Mouse (Mus musculus) megakaryocyte, embryonic 14.5 days (primary cell): ENCODE measurements around the gene Kif13a. TPM values are rescaled to one million over a fixed set of nuclear protein-coding genes. Genes with fewer than 3 reads are reported as not detected.

ENCODE experiments used
- H3K27me3 ChIP-seq: replicated peaks from 2 replicates; pipeline ENCODE3; 2012; ENCODE audit warnings: inconsistent platforms
- H3K36me3 ChIP-seq: replicated peaks from 2 replicates; pipeline ENCODE3; 2012; ENCODE audit warnings: low read length, inconsistent platforms, mixed read lengths
- H3K4me1 ChIP-seq: 2 replicates; pipeline ENCODE4 v1.6.1; 2012; ENCODE audit warnings: inconsistent platforms
- H3K4me3 ChIP-seq: replicated peaks from 2 replicates; pipeline ENCODE3; 2012; ENCODE audit warnings: moderate library complexity, mild to moderate bottlenecking, inconsistent platforms
- H3K9me3 ChIP-seq: 2 replicates; pipeline ENCODE4 v1.6.1; 2012; ENCODE audit warnings: inconsistent platforms
- FLI1 ChIP-seq: IDR thresholded peaks from 2 replicates; pipeline ENCODE4 v1.6.1; 2012; ENCODE audit warnings: low read length, inconsistent platforms, mixed read lengths
- GATA1 ChIP-seq: IDR thresholded peaks from 3 replicates; pipeline ENCODE4 v1.6.1; 2012; ENCODE audit warnings: mixed read lengths, low read length, inconsistent platforms, borderline replicate concordance
- polyA plus RNA-seq: library from polyadenylated mRNA; stranded (reverse); fragments of >175 nt; gene quantifications from 2 replicates; pipeline ENCODE4 v1.2.3, GENCODE M21; 2012; ENCODE audit warnings: low replicate concordance; ENCODE audit not compliant: insufficient read depth

Kif13a gene
- polyA plus RNA-seq, 1 experiment: 4.7 TPM

DNA sequence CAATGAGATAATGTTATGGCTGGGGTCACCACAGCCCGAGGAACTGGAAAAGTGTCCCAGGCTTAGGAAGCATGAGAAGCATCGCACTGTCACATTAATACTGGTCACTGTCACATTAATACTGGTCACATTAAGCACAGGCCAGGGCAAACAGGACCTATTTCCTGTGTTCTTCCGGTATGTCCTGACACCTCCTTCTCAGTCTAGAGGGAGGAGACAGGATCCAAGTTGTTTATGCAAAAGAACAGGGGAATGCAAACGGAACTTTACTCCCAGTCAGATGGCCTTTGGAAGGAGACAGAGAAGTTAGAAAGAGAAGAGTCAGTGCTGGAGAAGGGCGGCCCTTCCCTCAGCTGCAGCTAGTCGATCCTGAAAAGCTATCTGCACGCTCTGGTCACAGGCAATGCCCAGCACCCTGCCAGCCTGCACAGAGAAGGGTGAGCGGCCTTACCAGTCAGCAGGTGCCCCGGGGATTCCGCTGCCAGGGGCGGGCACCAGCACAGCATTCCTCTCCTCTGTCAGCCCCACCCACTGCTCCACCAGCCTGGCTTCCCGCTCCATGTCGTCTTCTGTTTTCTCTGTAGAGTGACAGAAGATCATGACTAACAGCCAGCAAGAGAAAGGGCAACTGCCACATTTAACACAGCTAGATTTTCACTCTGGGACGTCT lies 152.9 kb downstream of the Kif13a start:
- TF ChIP-seq FLI1 (no peak), GATA1 (no peak)
- no peaks in the 10 kb centered on the region for H3K9me3 ChIP-seq
- peaks cover 52% of the 10 kb centered on the region for H3K4me1 ChIP-seq

DNA sequence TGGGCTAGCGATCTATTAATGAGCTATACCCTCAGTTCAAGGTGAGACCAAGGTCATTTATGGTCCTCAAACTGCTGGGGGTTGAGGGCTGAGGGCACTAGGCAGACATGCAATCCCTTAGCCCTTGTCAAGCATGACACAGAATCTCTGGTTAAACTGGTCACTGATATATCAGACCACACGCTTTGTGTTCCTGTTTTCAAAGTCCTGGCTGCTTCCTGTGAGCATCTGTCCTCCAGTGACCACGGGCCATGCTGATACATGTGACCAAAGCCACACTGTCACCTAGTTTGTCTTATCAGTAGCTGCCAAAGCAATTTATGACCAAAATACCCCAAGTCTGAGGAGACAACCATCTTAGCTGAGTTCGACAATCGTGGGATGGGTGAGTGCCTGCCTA lies 154.7 kb downstream of the Kif13a start:
- Histone ChIP-seq H3K4me1 (peaks cover 46% of the 10 kb centered on the region), H3K9me3 (no peaks in the 10 kb centered on the region), H3K4me3 (peak overlapping the region; percentile 26), H3K36me3 (peaks cover 73% of the 10 kb centered on the region), H3K27me3 (no peaks in the 10 kb centered on the region)
- TF ChIP-seq FLI1: no peak
- no peak for TF ChIP-seq GATA1

More for the DNA sequence above, 152.9 kb downstream of the Kif13a start:
- Histone ChIP-seq H3K36me3 (peaks cover 72% of the 10 kb centered on the region), H3K4me3 (peak overlapping the region; percentile 25), H3K27me3 (no peaks in the 10 kb centered on the region)

DNA sequence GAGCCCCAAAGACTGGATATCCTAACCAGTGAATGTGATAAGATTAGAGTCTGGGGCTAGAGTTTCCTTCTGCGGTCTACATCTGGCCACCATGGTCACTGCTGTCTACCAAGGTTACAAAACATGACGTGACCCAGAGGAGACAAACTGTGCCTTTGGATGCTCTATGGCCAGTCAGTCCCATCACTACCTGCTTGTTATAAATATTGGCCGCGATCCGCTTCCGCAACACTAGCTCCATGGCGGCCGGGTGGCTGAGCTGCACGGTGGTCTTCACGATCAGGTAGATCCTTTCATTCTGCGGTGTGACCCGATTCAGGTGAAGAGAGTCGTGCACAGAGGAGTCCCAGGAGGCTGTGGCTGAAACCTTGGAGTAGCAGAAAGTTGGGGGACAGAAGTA lies 157.1 kb downstream of the Kif13a start:
- TF ChIP-seq FLI1 (no peak), GATA1 (no peak)
- no peak overlapping the region for H3K4me3 ChIP-seq
- H3K36me3 ChIP-seq: peaks cover 75% of the 10 kb centered on the region
- no peaks in the 10 kb centered on the region for H3K27me3 ChIP-seq
- no peaks in the 10 kb centered on the region for H3K9me3 ChIP-seq
- peaks cover 35% of the 10 kb centered on the region for H3K4me1 ChIP-seq

DNA sequence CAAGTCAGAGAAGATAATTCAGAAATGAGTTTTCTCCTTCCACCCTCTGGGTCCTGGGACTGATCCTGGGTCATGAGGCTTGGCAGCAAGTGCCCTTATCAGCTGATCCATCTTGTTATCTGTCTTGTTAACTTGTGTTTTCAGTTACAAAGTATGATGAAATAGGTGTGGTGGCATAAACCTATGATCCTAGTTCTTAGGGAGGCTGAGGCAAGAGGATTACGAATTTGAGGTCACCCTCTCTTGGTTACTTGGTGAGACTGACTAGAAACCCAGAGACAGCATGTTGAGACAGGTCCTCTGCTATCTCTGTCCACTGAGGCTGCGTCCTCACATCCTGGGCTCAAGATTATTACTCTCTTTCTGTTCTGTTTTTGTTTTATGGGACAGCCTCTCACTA lies 164.3 kb downstream of the Kif13a start:
- TF ChIP-seq GATA1 (no peak), FLI1 (no peak)
- H3K9me3 ChIP-seq: no peaks in the 10 kb centered on the region
- no peaks in the 10 kb centered on the region for H3K4me1 ChIP-seq
- no peaks in the 10 kb centered on the region for H3K27me3 ChIP-seq
- H3K36me3 ChIP-seq: peaks cover 83% of the 10 kb centered on the region
- H3K4me3 ChIP-seq: no peak overlapping the region

DNA sequence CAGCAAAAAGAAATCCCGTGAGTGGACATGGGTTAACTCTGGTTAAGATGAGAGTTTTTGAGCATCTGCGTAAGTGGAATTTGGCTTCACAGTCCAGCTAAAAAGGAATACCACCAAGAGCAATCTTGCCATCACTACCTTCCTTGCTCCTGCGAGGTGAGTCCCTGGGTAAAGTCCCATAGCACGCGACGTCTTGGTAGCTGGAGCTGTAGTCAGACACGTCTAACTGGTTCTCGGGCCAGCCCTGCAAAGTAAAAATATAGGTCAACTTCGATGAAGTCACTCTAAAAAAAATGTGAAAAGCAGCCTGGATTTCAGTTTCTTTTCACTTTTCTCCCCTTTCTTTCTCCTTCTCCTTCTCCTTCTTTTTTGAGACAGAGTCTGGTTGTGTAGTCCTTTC lies 166.5 kb downstream of the Kif13a start:
- Histone ChIP-seq H3K36me3 (peaks cover 84% of the 10 kb centered on the region), H3K9me3 (no peaks in the 10 kb centered on the region), H3K27me3 (no peaks in the 10 kb centered on the region), H3K4me1 (peaks cover 3% of the 10 kb centered on the region; the same call in 1 of the 2 replicates), H3K4me3 (no peak overlapping the region)
- no peak for TF ChIP-seq GATA1
- TF ChIP-seq FLI1: no peak

DNA sequence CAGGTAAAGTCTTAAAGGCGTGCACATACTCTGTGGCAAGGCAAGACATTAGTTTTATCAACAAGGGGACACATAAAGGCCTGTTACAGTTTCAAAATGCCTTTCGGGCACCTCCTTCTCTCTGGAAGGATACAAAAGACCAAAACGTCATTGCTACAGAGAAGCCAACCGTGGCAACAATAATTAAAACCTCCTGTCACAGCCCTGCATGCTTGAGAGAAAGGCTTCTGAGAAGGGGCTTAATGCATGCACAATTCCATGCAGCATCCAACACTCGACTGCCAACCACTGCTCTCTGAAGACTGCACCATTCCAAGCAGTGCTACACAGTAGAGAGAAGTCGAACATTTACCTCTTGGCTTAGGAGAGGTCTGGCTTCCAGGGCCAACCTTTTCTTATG lies 168.7 kb downstream of the Kif13a start:
- no peaks in the 10 kb centered on the region for H3K27me3 ChIP-seq
- no peaks in the 10 kb centered on the region for H3K9me3 ChIP-seq
- H3K4me1 ChIP-seq: peaks cover 3% of the 10 kb centered on the region; the same call in 1 of the 2 replicates
- TF ChIP-seq GATA1: no peak
- no peak for TF ChIP-seq FLI1
- no peak overlapping the region for H3K4me3 ChIP-seq
- peaks cover 80% of the 10 kb centered on the region for H3K36me3 ChIP-seq

DNA sequence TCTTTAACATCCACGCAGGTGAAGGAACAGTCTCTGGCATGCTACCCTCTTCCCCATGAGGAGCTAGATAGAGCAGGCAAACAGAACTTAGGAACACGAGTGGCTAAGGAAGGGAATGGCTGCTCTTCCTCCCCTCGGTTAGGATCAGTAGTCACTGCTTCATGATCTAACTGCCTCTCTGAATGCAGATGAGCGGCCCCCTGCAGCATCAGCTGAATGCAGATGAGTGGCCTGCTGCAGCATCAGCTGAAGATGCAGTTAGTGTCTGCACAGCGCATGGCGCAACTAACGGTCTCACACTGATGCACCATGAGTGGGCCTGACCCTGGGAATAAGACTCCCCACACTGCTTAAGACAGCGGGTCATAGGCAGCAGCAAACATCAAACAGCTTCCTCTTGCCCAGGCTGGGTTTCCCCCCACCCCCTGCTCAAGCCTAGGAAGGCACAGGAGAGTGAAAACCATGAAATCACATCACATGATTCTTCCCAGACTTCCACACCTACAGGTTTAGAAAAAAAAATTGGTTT lies 170.3 kb downstream of the Kif13a start:
- TF ChIP-seq FLI1 (no peak), GATA1 (no peak)
- no peaks in the 10 kb centered on the region for H3K9me3 ChIP-seq
- no peaks in the 10 kb centered on the region for H3K27me3 ChIP-seq
- H3K4me1 ChIP-seq: peaks cover 3% of the 10 kb centered on the region
- peaks cover 78% of the 10 kb centered on the region for H3K36me3 ChIP-seq
- H3K4me3 ChIP-seq: no peak overlapping the region

DNA sequence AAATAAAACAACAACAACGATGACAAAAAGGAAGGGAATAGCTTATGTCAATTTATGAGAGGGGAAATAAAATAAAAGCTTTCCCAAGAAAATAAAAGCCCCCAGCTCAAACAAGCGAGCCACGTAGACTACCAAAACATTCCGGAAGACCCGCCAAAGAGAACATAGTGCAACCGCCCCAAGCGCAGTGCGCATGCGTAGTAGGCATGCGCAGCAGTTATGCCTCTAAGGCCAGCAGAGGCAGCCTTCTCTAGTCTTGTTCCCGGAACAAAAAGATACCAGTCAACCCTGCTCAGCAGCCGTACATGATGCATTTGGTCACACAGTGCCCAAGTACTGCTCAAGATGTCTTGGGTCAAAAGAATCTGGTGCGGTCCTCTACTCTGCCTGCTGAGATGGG lies 171.0 kb downstream of the Kif13a start:
- TF ChIP-seq FLI1 (no peak), GATA1 (no peak)
- Histone ChIP-seq H3K4me1 (peaks cover 3% of the 10 kb centered on the region), H3K27me3 (no peaks in the 10 kb centered on the region), H3K9me3 (no peaks in the 10 kb centered on the region), H3K36me3 (peaks cover 76% of the 10 kb centered on the region), H3K4me3 (no peak overlapping the region)

DNA sequence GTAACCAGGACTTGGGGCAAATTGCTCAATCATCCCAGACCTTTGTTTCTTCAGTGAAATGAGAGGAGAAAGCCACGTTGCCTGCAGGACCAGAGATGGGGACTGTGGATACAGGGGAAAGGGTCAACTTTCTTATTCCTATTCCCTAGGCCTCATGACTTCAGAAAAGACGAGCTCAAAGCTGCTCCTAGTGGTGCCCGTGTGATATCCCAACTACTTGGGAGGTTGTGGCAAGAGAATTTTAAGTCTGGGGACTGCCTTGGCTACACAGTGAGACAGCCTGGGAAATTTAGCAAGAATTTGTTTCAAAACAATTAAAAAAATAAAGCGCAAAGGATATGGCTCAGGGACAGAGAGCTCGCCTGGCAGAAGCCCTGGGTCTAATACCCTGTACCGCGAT lies 171.7 kb downstream of the Kif13a start:
- H3K4me3 ChIP-seq: no peak overlapping the region
- TF ChIP-seq GATA1 (no peak), FLI1 (no peak)
- H3K27me3 ChIP-seq: no peaks in the 10 kb centered on the region
- no peaks in the 10 kb centered on the region for H3K9me3 ChIP-seq
- H3K36me3 ChIP-seq: peaks cover 76% of the 10 kb centered on the region
- peaks cover 3% of the 10 kb centered on the region for H3K4me1 ChIP-seq

DNA sequence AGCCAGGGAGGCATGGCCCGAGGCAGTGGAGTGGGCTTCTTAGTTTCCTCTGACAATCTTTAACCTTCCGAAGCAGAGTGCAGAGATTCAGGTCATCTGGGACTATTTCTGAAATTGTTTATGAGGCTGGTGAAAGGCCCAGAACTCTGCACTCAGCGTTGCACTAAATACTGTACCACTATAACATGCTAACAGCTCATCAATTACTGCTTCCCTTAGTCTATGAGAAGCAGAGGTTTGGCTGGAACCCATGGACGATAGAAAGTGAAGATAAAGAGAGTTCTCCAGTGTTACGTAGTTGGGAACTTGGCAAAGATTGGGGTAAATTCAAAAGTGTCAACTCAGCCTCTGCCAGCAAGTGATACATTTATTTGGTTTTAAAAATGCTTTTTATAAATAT lies 176.4 kb downstream of the Kif13a start:
- H3K9me3 ChIP-seq: no peaks in the 10 kb centered on the region
- TF ChIP-seq GATA1 (no peak), FLI1 (no peak)
- no peak overlapping the region for H3K4me3 ChIP-seq

More for the DNA sequence above, 176.4 kb downstream of the Kif13a start:
- Histone ChIP-seq H3K4me1 (peaks cover 10% of the 10 kb centered on the region), H3K27me3 (no peaks in the 10 kb centered on the region), H3K36me3 (peaks cover 71% of the 10 kb centered on the region)
